18 mouse cellular contexts compared by ENCODE assay signal in genomic region chr4:114358874-114359273, GRCm38 (mm10). TPM values are rescaled to one million over a fixed set of nuclear protein-coding genes. Genes with fewer than 3 reads are reported as not detected.
DNase-seq lines count a peak whose midpoint lies in the region; ATAC-seq lines count a peak whose summit lies in the region.
"Had no signal": no experiment of that assay in that cellular context is flagged by ENCODE, and none has a peak within 500 bp of the region (broad histone marks: within the 10 kb centered on the region; RNA-seq: fewer than 3 reads in every experiment).

No protein-coding gene starts in this region.

- H3K4me1 ChIP-seq in heart, embryonic 11.5 days (ENCODE audit: control insufficient read depth, insufficient read depth, low read length): peaks cover 26% of the 10 kb centered on the region
- H3K4me1 ChIP-seq in heart, embryonic 10.5 days: peaks cover 28% of the 10 kb centered on the region
- no peaks in the 10 kb centered on the region for H3K4me1 ChIP-seq in lung, embryonic 15.5 days
- H3K4me1 ChIP-seq in heart, embryonic 16.5 days (ENCODE audit: control insufficient read depth, insufficient read depth, low read length): peaks cover 29% of the 10 kb centered on the region
- H3K4me1 ChIP-seq: embryonic facial prominence, embryonic 13.5 days; hindbrain, embryonic 13.5 days had no signal

- H3K27me3 ChIP-seq in heart, embryonic 11.5 days (ENCODE audit: control insufficient read depth, insufficient read depth, low read length): no peaks in the 10 kb centered on the region; the same call in 1 of the 2 replicates
- peaks cover 5% of the 10 kb centered on the region for H3K27me3 ChIP-seq in heart, embryonic 10.5 days (ENCODE audit: insufficient read depth, poor library complexity, severe bottlenecking)
- no peaks in the 10 kb centered on the region for H3K27me3 ChIP-seq in lung, embryonic 15.5 days
- H3K27me3 ChIP-seq in heart, embryonic 16.5 days (ENCODE audit: control insufficient read depth, insufficient read depth, low read length): no peaks in the 10 kb centered on the region
- H3K27me3 ChIP-seq: forebrain, embryonic 13.5 days; hindbrain, embryonic 13.5 days had no signal

- H3K9ac ChIP-seq in heart, embryonic 11.5 days (ENCODE audit: low read depth, low read length): no peak overlapping the region
- no peak overlapping the region for H3K9ac ChIP-seq in lung, embryonic 15.5 days
- H3K9ac ChIP-seq in heart, embryonic 16.5 days (ENCODE audit: low read length): no peak overlapping the region
- H3K9ac ChIP-seq: embryonic facial prominence, embryonic 13.5 days; forebrain, embryonic 13.5 days; forebrain, postnatal 0 days; hindbrain, embryonic 13.5 days had no signal

- no peaks in the 10 kb centered on the region for H3K36me3 ChIP-seq in heart, embryonic 11.5 days (ENCODE audit: control insufficient read depth, insufficient read depth, low read length)
- no peaks in the 10 kb centered on the region for H3K36me3 ChIP-seq in heart, embryonic 10.5 days
- no peaks in the 10 kb centered on the region for H3K36me3 ChIP-seq in lung, embryonic 15.5 days
- no peaks in the 10 kb centered on the region for H3K36me3 ChIP-seq in heart, embryonic 16.5 days (ENCODE audit: control insufficient read depth, insufficient read depth)
- H3K36me3 ChIP-seq: embryonic facial prominence, embryonic 13.5 days; hindbrain, embryonic 13.5 days had no signal

- H3K9me3 ChIP-seq in heart, embryonic 11.5 days (replicated peaks; ENCODE audit: control insufficient read depth, low read length): no peaks in the 10 kb centered on the region
- no peaks in the 10 kb centered on the region for H3K9me3 ChIP-seq in heart, embryonic 10.5 days
- H3K9me3 ChIP-seq in lung, embryonic 15.5 days: no peaks in the 10 kb centered on the region
- H3K9me3 ChIP-seq in heart, embryonic 16.5 days (replicated peaks; ENCODE audit: control insufficient read depth, low read length): no peaks in the 10 kb centered on the region
- H3K9me3 ChIP-seq: embryonic facial prominence, embryonic 13.5 days; forebrain, embryonic 13.5 days; hindbrain, embryonic 13.5 days had no signal

- H3K4me2 ChIP-seq in heart, embryonic 11.5 days: no peak overlapping the region
- no peak overlapping the region for H3K4me2 ChIP-seq in lung, embryonic 15.5 days
- H3K4me2 ChIP-seq in heart, embryonic 16.5 days (ENCODE audit: low read depth, low read length): no peak overlapping the region
- H3K4me2 ChIP-seq: embryonic facial prominence, embryonic 13.5 days; forebrain, embryonic 13.5 days; hindbrain, embryonic 13.5 days had no signal

- WGBS in heart, embryonic 11.5 days (ENCODE audit: insufficient replicate concordance): 14% methylated on average over 2 of the region's 2 CpGs
- 14% methylated on average over 2 of the region's 2 CpGs for WGBS in heart, embryonic 10.5 days
- WGBS in lung, embryonic 15.5 days: 41% methylated on average over 2 of the region's 2 CpGs
- 19% methylated on average over 2 of the region's 2 CpGs for WGBS in heart, embryonic 16.5 days

- H3K4me3 ChIP-seq in heart, embryonic 11.5 days (ENCODE audit: low read depth, low read length): no peak overlapping the region
- no peak overlapping the region for H3K4me3 ChIP-seq in heart, embryonic 10.5 days
- H3K4me3 ChIP-seq in lung, embryonic 15.5 days: no peak overlapping the region
- H3K4me3 ChIP-seq in heart, embryonic 16.5 days (ENCODE audit: low read length): no peak overlapping the region
- H3K4me3 ChIP-seq: embryonic facial prominence, embryonic 13.5 days; forebrain, embryonic 13.5 days; hindbrain, embryonic 13.5 days had no signal

- no peak for DNase-seq in heart, embryonic 10.5 days (ENCODE audit: low spot score)
- no peak for DNase-seq in lung, postnatal 4 days
- DNase-seq in spleen, adult 18-20 months: no peak
- DNase-seq: adrenal gland, adult 2 months; adrenal gland, postnatal 25 days; cerebellum, adult 18-20 months; cerebellum, adult 9-11 months; cerebellum, postnatal 36 days; forebrain, postnatal 0 days; gastrocnemius, postnatal 14 days; kidney, adult 11 months had no signal

- H3K27ac ChIP-seq in heart, embryonic 11.5 days (ENCODE audit: low read depth, low read length): 0 out of 2 replicates have a peak overlapping the region, but pooled peaks have one; percentile 35
- no peak overlapping the region for H3K27ac ChIP-seq in heart, embryonic 10.5 days
- H3K27ac ChIP-seq in lung, embryonic 15.5 days: no peak overlapping the region
- H3K27ac ChIP-seq in heart, embryonic 16.5 days (ENCODE audit: low read length): peak overlapping the region; percentile 6; the same call in 1 of the 2 replicates
- H3K27ac ChIP-seq: embryonic facial prominence, embryonic 13.5 days; forebrain, embryonic 13.5 days; hindbrain, embryonic 13.5 days; hindbrain, postnatal 0 days had no signal

- 0 out of 2 replicates have a peak, but pooled peaks have one; percentile 58 for ATAC-seq in heart, embryonic 11.5 days (replicated peaks; ENCODE audit: insufficient number of reproducible peaks, low FRiP score, low TSS enrichment)
- 0 out of 2 replicates have a peak, but pooled peaks have one; percentile 16 for ATAC-seq in lung, embryonic 15.5 days (ENCODE audit: borderline replicate concordance, extremely low read depth, low FRiP score, low TSS enrichment)
- ATAC-seq in heart, embryonic 16.5 days (replicated peaks; ENCODE audit: extremely low read depth, insufficient read depth, low FRiP score): peak; percentile 71
- ATAC-seq: forebrain, embryonic 13.5 days; forebrain, postnatal 0 days; hindbrain, postnatal 0 days had no signal

RNA-seq across cellular contexts. Expression of gene Trabd2b, which starts 47.6 kb away (rescaled TPM):
- polyA plus RNA-seq in heart, embryonic 11.5 days (2014; fragmentation: Nextera tagmentation; extraction: Ambion mirVana): 1.5 and 1.7 TPM in 2 replicates
- 0.65 and 2.2 TPM in 2 replicates for polyA plus RNA-seq in heart, embryonic 10.5 days (2016; fragmentation: Nextera tagmentation; extraction: Ambion mirVana)
- 4.4 and 5.1 TPM in 2 replicates for polyA plus RNA-seq in lung, embryonic 15.5 days (2015; fragmentation: Nextera tagmentation; extraction: Ambion mirVana)
- 2.8 and 3.4 TPM in 2 replicates for polyA plus RNA-seq in heart, embryonic 16.5 days (2015; fragmentation: Nextera tagmentation; extraction: Ambion mirVana)

Comparison
In these comparisons a context has a peak if more than half of its experiments do, and no peak if none do; other contexts are left out.
1. H3K27ac ChIP-seq: peak in heart, embryonic 11.5 days (single experiment) and heart, embryonic 16.5 days (single experiment); none in heart, embryonic 10.5 days (single experiment) and lung, embryonic 15.5 days (single experiment).
2. ATAC-seq: peak in every context shown above with its lines; median percentile 71 in heart, embryonic 16.5 days; 58 in heart, embryonic 11.5 days; 16 in lung, embryonic 15.5 days.